Mouse (Mus musculus): ENCODE measurements around the gene Nrxn3. TPM values are rescaled to one million over a fixed set of nuclear protein-coding genes. Genes with fewer than 3 reads are reported as not detected.

The Nrxn3 gene
- polyA plus RNA-seq, 1 experiment from 2014 or later: 96.9 TPM

DNA sequence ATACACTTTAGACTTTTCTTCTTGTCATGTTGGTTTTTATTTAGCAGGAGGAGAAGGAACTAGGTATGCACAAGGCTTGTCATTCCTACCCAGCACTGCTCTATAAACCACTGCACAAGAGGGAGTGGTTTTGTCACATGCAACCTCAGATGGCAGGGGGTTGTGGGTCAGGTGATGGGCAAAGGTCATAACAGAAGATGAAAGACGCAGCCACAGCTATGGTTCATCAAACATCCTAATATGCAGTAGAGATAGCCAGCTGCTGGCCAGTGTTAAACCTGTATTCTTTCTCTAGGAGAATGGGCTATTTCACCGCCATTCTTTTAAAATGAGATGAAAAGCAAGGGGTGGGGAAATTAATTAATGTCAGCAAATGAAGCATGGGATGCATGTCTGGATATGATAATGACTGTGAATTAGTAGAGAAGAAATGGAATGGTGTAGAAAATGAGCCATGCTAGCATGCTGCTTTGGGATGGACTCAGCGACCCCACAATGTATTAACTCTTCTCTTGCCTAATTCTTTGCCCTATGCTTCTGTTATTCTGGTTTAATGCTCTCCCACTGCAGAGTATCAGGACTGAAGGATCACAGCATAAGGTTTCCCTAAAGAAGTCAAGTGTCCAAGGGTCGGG lies 313.4 kb downstream of the Nrxn3 start:
- Histone ChIP-seq H3K4me1 (replicated peaks; ENCODE audit: control insufficient read depth, insufficient read depth, low read length) (peaks cover 10% of the 10 kb centered on the region), H3K9me3 (ENCODE audit: control insufficient read depth, low read length) (no peaks in the 10 kb centered on the region), H3K4me3 (replicated peaks; ENCODE audit: low read length) (no peak overlapping the region), H3K9ac (no peak overlapping the region), H3K27me3 (ENCODE audit: control insufficient read depth, insufficient read depth, low read length) (no peaks in the 10 kb centered on the region), H3K36me3 (replicated peaks; ENCODE audit: control insufficient read depth, insufficient read depth) (no peaks in the 10 kb centered on the region), H3K27ac (peak overlapping the region; percentile 63), H3K4me2 (replicated peaks) (no peak overlapping the region)
- DNase-seq (ENCODE audit: low spot score) (no peak), ATAC-seq (ENCODE audit: low FRiP score) (peak; percentile 62; the same call in 1 of the 2 replicates)
- 32% methylated on average over 4 of the region's 4 CpGs for WGBS

DNA sequence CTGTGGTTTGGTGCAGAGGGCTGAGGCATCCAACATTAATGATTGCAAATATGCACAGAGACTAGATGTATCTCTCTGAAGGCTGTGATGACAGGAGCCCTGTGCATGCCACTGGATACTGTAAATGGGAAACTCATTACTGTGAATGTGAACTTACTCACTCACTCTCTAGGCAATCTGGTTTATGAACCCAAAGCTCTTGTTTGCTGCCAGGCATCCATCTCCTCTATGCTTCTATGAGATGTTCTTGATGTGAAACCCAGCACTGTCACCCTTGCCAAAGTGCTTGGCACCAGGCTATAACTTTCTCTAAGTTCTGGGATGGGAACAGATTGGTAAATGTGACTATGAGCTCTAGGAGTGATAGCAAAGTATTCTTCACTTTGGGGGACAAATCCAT lies 317.5 kb downstream of the Nrxn3 start:
- DNase-seq (ENCODE audit: low spot score): no peak

DNA sequence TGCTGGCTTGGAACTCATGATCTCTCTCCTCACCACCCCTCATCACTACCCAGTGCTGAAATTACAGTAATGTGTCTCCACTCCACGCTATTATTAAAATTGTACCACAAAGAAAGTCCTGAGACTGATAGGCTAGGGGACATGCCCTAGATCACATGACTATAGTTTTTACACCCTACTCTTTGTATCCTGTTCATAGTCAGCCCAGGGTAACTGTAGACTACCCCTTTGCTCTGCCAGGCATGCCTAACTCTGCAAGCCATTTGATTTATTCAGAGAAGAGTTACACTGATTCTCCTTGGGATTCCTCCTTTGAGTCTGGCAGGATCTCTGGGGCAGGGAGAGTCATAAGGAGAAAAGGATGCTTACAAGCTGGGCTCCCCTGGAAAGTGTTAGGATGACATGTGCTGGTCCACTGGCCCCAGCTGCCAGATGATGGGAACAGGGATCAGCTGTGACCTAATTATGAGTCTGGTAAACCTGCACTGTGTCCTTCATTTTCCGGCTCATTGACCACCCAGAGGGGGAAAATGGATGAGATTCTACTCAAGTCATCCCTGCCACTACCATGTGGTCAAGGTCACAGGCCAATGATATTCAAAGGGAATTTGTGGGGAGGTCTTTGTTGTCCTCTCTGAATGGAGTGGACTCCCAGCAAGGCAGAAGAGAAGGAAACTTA lies 318.9 kb downstream of the Nrxn3 start:
- Histone ChIP-seq H3K4me1 (replicated peaks; ENCODE audit: control insufficient read depth, insufficient read depth, low read length) (no peaks in the 10 kb centered on the region), H3K36me3 (replicated peaks; ENCODE audit: control insufficient read depth, insufficient read depth) (no peaks in the 10 kb centered on the region), H3K27ac (peak overlapping the region; percentile 51), H3K9ac (no peak overlapping the region), H3K4me2 (replicated peaks) (no peak overlapping the region), H3K9me3 (ENCODE audit: control insufficient read depth, low read length) (no peaks in the 10 kb centered on the region), H3K27me3 (ENCODE audit: control insufficient read depth, insufficient read depth, low read length) (no peaks in the 10 kb centered on the region), H3K4me3 (replicated peaks; ENCODE audit: low read length) (no peak overlapping the region)
- WGBS: 45% methylated on average over 2 of the region's 2 CpGs
- DNase-seq (ENCODE audit: low spot score) (peak; percentile 41), ATAC-seq (ENCODE audit: low FRiP score) (peak; percentile 69)

More for the DNA sequence above, 317.5 kb downstream of the Nrxn3 start:
- H3K4me3 ChIP-seq (replicated peaks; ENCODE audit: low read length): no peak overlapping the region
- no peaks in the 10 kb centered on the region for H3K27me3 ChIP-seq (ENCODE audit: control insufficient read depth, insufficient read depth, low read length)
- H3K27ac ChIP-seq: no peak overlapping the region
- no peak for ATAC-seq (ENCODE audit: low FRiP score)
- no peaks in the 10 kb centered on the region for H3K36me3 ChIP-seq (replicated peaks; ENCODE audit: control insufficient read depth, insufficient read depth)
- no peaks in the 10 kb centered on the region for H3K9me3 ChIP-seq (ENCODE audit: control insufficient read depth, low read length)
- H3K4me2 ChIP-seq (replicated peaks): no peak overlapping the region
- H3K4me1 ChIP-seq (replicated peaks; ENCODE audit: control insufficient read depth, insufficient read depth, low read length): peaks cover 10% of the 10 kb centered on the region
- H3K9ac ChIP-seq: no peak overlapping the region

DNA sequence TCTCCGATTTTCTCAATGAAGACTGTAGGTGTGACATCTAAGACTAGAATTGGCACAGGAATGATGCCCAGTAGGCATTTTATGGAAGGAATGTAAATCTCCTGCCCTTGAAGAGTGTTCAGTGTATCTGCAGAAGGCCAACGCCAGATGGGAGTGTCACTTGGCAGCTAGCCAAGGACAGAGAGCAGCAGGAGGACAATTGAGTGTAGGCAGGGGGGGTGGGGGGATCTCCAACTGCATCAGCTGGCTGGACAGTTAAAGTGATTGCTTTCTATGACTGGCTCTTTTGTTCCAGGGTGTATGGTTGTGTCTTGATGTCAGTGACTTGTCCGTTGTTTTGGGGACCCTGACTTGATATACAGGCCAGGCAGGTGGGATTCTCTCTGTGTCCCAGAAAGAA lies 326.6 kb downstream of the Nrxn3 start:
- Histone ChIP-seq H3K27ac (peak overlapping the region; percentile 56), H3K36me3 (replicated peaks; ENCODE audit: control insufficient read depth, insufficient read depth) (no peaks in the 10 kb centered on the region), H3K9ac (no peak overlapping the region), H3K4me3 (replicated peaks; ENCODE audit: low read length) (no peak overlapping the region), H3K27me3 (ENCODE audit: control insufficient read depth, insufficient read depth, low read length) (no peaks in the 10 kb centered on the region), H3K9me3 (ENCODE audit: control insufficient read depth, low read length) (no peaks in the 10 kb centered on the region), H3K4me2 (replicated peaks) (no peak overlapping the region), H3K4me1 (replicated peaks; ENCODE audit: control insufficient read depth, insufficient read depth, low read length) (peaks cover 7% of the 10 kb centered on the region; the same call in 1 of the 2 replicates)
- WGBS: 13% methylated on average over 3 of the region's 3 CpGs
- DNase-seq (ENCODE audit: low spot score) (peak; percentile 69), ATAC-seq (ENCODE audit: low FRiP score) (peak; percentile 64; the same call in 1 of the 2 replicates)

DNA sequence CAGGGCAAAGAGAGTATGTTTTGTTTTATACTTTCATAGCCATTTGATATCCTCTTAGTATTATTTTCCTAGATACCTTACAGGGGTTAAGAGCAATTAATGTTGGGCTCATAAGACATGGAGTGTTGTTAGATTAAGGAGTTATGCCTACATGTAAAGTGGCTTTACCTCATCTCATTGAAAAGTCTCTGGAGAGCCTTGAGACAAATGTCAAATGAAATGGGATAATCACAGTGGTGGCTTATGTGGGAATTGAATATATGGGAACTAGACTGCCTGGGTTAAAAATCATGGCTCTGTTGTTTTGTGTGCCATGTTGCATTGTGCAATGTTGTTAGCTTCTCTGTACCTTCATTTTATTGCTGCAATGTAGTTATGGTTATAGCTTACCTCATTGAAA lies 327.0 kb downstream of the Nrxn3 start:
- ATAC-seq (ENCODE audit: low FRiP score) (no peak), DNase-seq (ENCODE audit: low spot score) (no peak)
- no peak overlapping the region for H3K4me2 ChIP-seq (replicated peaks)
- no peak overlapping the region for H3K9ac ChIP-seq
- H3K4me1 ChIP-seq (replicated peaks; ENCODE audit: control insufficient read depth, insufficient read depth, low read length): peaks cover 7% of the 10 kb centered on the region; the same call in 1 of the 2 replicates
- H3K27me3 ChIP-seq (ENCODE audit: control insufficient read depth, insufficient read depth, low read length): no peaks in the 10 kb centered on the region
- peak overlapping the region; percentile 56 for H3K27ac ChIP-seq
- no peaks in the 10 kb centered on the region for H3K9me3 ChIP-seq (ENCODE audit: control insufficient read depth, low read length)
- H3K4me3 ChIP-seq (replicated peaks; ENCODE audit: low read length): no peak overlapping the region
- no peaks in the 10 kb centered on the region for H3K36me3 ChIP-seq (replicated peaks; ENCODE audit: control insufficient read depth, insufficient read depth)

DNA sequence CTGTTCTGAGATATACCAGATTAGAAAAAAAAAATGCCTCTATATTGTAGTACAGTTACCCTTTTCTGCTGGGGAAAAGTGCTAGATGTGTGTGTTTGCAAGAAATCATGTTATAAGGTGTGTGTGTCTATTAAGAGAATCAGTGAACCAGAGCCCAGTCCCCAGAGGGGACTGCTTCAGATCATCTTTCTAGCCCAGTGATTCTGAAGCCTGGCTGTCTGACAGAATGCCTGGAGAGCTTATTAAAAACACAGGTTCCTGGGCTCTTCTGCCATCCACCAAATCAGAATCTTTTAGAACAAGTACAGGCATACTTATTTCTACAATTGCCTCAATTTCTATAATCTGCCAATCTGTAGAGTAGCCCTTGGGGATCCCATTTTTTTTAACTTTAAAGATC lies 349.8 kb downstream of the Nrxn3 start:
- no peak overlapping the region for H3K4me2 ChIP-seq (replicated peaks)
- no peak for ATAC-seq (ENCODE audit: low FRiP score)
- H3K4me3 ChIP-seq (replicated peaks; ENCODE audit: low read length): no peak overlapping the region
- no peak overlapping the region for H3K27ac ChIP-seq
- no peak for DNase-seq (ENCODE audit: low spot score)
- H3K9me3 ChIP-seq (ENCODE audit: control insufficient read depth, low read length): no peaks in the 10 kb centered on the region
- no peaks in the 10 kb centered on the region for H3K36me3 ChIP-seq (replicated peaks; ENCODE audit: control insufficient read depth, insufficient read depth)
- peaks cover 12% of the 10 kb centered on the region; the same call in 1 of the 2 replicates for H3K4me1 ChIP-seq (replicated peaks; ENCODE audit: control insufficient read depth, insufficient read depth, low read length)
- H3K27me3 ChIP-seq (ENCODE audit: control insufficient read depth, insufficient read depth, low read length): no peaks in the 10 kb centered on the region
- no peak overlapping the region for H3K9ac ChIP-seq

DNA sequence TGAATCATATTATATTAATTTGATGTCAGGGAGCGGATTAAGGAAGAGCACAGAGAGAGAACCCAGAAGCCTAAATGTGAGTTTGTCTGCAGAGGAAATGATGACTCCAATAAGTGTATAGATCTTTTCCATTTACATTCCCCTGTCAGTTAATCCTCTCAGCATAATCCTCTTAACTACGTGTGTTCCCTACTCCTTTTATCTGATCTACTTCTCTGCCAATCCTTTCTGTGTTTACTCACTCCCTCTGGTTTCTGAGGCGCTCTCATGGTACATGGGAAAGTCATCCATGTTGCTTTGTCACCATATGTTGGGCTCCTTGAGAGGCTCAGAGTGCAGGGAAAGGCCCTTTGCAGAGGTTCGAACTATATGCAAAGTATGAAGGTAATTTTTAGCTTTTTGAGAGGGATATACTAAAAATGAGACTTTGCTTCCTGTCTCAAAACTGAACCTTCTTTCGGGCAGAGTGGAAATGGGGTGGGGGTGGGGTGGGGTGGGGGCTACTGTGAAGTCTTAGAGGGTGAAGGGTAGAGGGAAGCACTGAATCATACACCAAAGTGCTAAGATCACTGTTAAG lies 350.6 kb downstream of the Nrxn3 start:
- ATAC-seq (ENCODE audit: low FRiP score): no peak
- DNase-seq (ENCODE audit: low spot score): no peak
- Histone ChIP-seq H3K27ac (no peak overlapping the region), H3K36me3 (replicated peaks; ENCODE audit: control insufficient read depth, insufficient read depth) (no peaks in the 10 kb centered on the region), H3K4me2 (replicated peaks) (no peak overlapping the region), H3K4me1 (replicated peaks; ENCODE audit: control insufficient read depth, insufficient read depth, low read length) (peaks cover 12% of the 10 kb centered on the region; the same call in 1 of the 2 replicates), H3K4me3 (replicated peaks; ENCODE audit: low read length) (no peak overlapping the region), H3K9ac (no peak overlapping the region), H3K9me3 (ENCODE audit: control insufficient read depth, low read length) (no peaks in the 10 kb centered on the region), H3K27me3 (ENCODE audit: control insufficient read depth, insufficient read depth, low read length) (no peaks in the 10 kb centered on the region)
- WGBS: 78% methylated on average over 5 of the region's 5 CpGs

DNA sequence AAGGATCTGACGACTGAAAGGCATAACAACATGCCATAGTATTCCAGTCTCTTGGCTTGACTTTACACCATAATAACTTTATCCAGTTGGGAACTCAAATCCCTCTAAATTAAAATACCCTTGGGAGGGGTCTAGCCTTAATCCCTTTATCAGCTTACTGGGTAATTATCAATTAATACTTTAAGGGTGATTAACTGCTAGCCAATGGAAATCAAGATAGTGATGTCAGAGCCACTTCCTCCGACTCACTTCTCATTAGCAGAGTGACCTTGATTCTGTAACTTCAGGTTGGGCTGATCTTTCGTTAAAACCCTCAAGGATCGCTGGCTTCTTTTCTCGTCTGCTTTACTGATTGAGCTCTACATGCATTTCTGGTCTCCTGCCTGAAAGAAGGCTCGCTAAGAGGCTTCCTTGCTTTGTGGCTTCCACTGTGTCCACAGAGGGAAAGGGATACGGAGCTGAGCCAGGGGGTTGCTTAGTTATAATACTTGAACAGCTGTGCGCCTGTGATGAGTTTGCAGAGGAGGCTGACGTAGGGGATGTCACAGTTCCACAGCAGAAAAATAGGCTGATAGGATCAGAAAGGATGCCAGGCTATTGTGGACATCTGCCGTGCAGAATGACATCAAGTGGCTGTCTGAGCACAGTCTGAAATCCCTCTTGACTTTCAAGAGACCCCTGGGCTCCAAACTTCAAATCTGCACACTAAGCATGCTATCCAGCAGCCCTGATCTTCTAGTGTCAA lies 352.0 kb downstream of the Nrxn3 start:
- ATAC-seq (ENCODE audit: low FRiP score) (peak; percentile 53; the same call in 1 of the 2 replicates), DNase-seq (ENCODE audit: low spot score) (no peak)
- peak overlapping the region; percentile 27 for H3K4me2 ChIP-seq (replicated peaks)
- WGBS: 36% methylated on average over 10 of the region's 10 CpGs
- 0 out of 2 replicates have a peak overlapping the region, but pooled peaks have one; percentile 8 for H3K9ac ChIP-seq
- peaks cover 12% of the 10 kb centered on the region; the same call in 1 of the 2 replicates for H3K4me1 ChIP-seq (replicated peaks; ENCODE audit: control insufficient read depth, insufficient read depth, low read length)
- H3K9me3 ChIP-seq (ENCODE audit: control insufficient read depth, low read length): no peaks in the 10 kb centered on the region
- H3K27me3 ChIP-seq (ENCODE audit: control insufficient read depth, insufficient read depth, low read length): no peaks in the 10 kb centered on the region
- no peak overlapping the region for H3K4me3 ChIP-seq (replicated peaks; ENCODE audit: low read length)
- peak overlapping the region; percentile 67 for H3K27ac ChIP-seq
- no peaks in the 10 kb centered on the region for H3K36me3 ChIP-seq (replicated peaks; ENCODE audit: control insufficient read depth, insufficient read depth)

All from hindbrain, embryonic 14.5 days (tissue).